Mouse (Mus musculus) midbrain, embryonic 14.5 days (tissue): ENCODE measurements around the gene Pdpk1. TPM values are rescaled to one million over a fixed set of nuclear protein-coding genes. Genes with fewer than 3 reads are reported as not detected.

Source experiments
- ATAC-seq: fragments of 200-750 bp; cut with Nextera tagmentation; 2 replicates; pipeline ENCODE4 v1.8.0; 2017; ENCODE audit warnings: moderate number of reproducible peaks, moderate library complexity; ENCODE audit not compliant: low FRiP score, low TSS enrichment
- DNase-seq: peaks from one replicate; pipeline ENCODE4 v3.0.0-alpha.2; 2015
- H3K27ac ChIP-seq: fragments of 300-500 bp; sonication (generic); replicated peaks from 2 replicates; pipeline ENCODE4 v1.5.1; 2014; ENCODE audit warnings: mild to moderate bottlenecking, low read depth, low read length, moderate library complexity
- H3K27me3 ChIP-seq: fragments of 300-500 bp; sonication (generic); 2 replicates; pipeline ENCODE4 v1.6.1; 2014; ENCODE audit warnings: low read length, control low read depth, mixed read lengths; ENCODE audit not compliant: control insufficient read depth, insufficient read depth
- H3K36me3 ChIP-seq: fragments of 300-500 bp; sonication (generic); 2 replicates; pipeline ENCODE4 v1.6.1; 2014; ENCODE audit warnings: low read length, control low read depth; ENCODE audit not compliant: control insufficient read depth, insufficient read depth
- H3K4me1 ChIP-seq: fragments of 300-500 bp; sonication (generic); 2 replicates; pipeline ENCODE4 v1.6.1; 2014; ENCODE audit warnings: mild to moderate bottlenecking, antibody characterized with exemption, low read length, control low read depth; ENCODE audit not compliant: control insufficient read depth, insufficient read depth
- H3K4me2 ChIP-seq: fragments of 300-500 bp; sonication (generic); 2 replicates; pipeline ENCODE4 v1.6.1; 2014; ENCODE audit warnings: mild to moderate bottlenecking, low read length, moderate library complexity
- H3K4me3 ChIP-seq: fragments of 300-500 bp; sonication (generic); replicated peaks from 2 replicates; pipeline ENCODE4 v1.5.1; 2014; ENCODE audit warnings: low read depth, low read length
- H3K9ac ChIP-seq: fragments of 300-500 bp; sonication (generic); replicated peaks from 2 replicates; pipeline ENCODE4 v1.6.1; 2014; ENCODE audit warnings: mild to moderate bottlenecking, low read length, moderate library complexity
- H3K9me3 ChIP-seq: fragments of 300-500 bp; sonication (generic); 2 replicates; pipeline ENCODE4 v1.6.1; 2016; ENCODE audit warnings: low read length, control low read depth, mixed read lengths; ENCODE audit not compliant: control insufficient read depth
- WGBS: fragments of 180-500 bp; shearing (Covaris S2); extraction: QIAGEN DNeasy Blood & Tissue Kit; methylation state at CpG from one replicate; pipeline ENCODE4 v1.1.7; 2014; 5-methylcytosine and 5-hydroxymethylcytosine counted together
- polyA plus RNA-seq: library from polyadenylated mRNA; unstranded; fragments of >200 nt; fragmentation: Nextera tagmentation; extraction: Ambion mirVana; gene quantifications from 2 replicates; pipeline ENCODE4 v1.2.1, GENCODE M21; 2014

Gene Pdpk1
- 68.3 and 74.3 TPM in 2 replicates for polyA plus RNA-seq

- Histone ChIP-seq H3K36me3 (peaks cover 6% of the 10 kb centered on the region; the same call in 1 of the 2 replicates), H3K4me2 (peak within 1 kb of the TSS; percentile 54), H3K9ac (peak within 1 kb of the TSS; percentile 26; the same call in 1 of the 2 replicates), H3K9me3 (no peaks in the 10 kb centered on the region), H3K27ac (no peak within 1 kb of the TSS), H3K4me3 (peak within 1 kb of the TSS; percentile 17), H3K4me1 (no peaks in the 10 kb centered on the region), H3K27me3 (no peaks in the 10 kb centered on the region)
- WGBS, result 95% methylated on average over 2 of the region's 2 CpGs
- DNase-seq (no peak), ATAC-seq (no peak)
These were observed at the start of gene Pdpk1 for GRCm38 (mm10) chr17:24150824-24151223. Gene Pdpk1, minus strand, starts transcription at chr17:24150924.

GRCm38 (mm10) chr17:24199741-24200140 is 49.0 kb upstream of the Pdpk1 start:
- Histone ChIP-seq H3K9me3 (no peaks in the 10 kb centered on the region), H3K27ac (no peak overlapping the region), H3K27me3 (no peaks in the 10 kb centered on the region), H3K4me3 (no peak overlapping the region), H3K9ac (no peak overlapping the region), H3K36me3 (no peaks in the 10 kb centered on the region), H3K4me2 (no peak overlapping the region), H3K4me1 (peaks cover 23% of the 10 kb centered on the region)
- ATAC-seq (no peak), DNase-seq (no peak)
- 67% methylated on average over 4 of the region's 4 CpGs for WGBS

- ATAC-seq, result no peak
- Histone ChIP-seq H3K9ac (no peak overlapping the region), H3K4me2 (no peak overlapping the region), H3K36me3 (0 out of 2 replicates have a peak, but pooled peaks cover 2% of the 10 kb centered on the region), H3K4me1 (peaks cover 18% of the 10 kb centered on the region), H3K27me3 (no peaks in the 10 kb centered on the region), H3K9me3 (no peaks in the 10 kb centered on the region), H3K27ac (no peak overlapping the region), H3K4me3 (no peak overlapping the region)
- DNase-seq, result no peak
- WGBS, result 89% methylated on average over 4 of the region's 4 CpGs
These were observed 48.5 kb upstream of the Pdpk1 start for GRCm38 (mm10) chr17:24199252-24199651.

- H3K4me1 ChIP-seq, result no peaks in the 10 kb centered on the region
- 0 out of 2 replicates have a peak, but pooled peaks cover 3% of the 10 kb centered on the region for H3K36me3 ChIP-seq
- no peaks in the 10 kb centered on the region for H3K27me3 ChIP-seq
- no peak overlapping the region for H3K27ac ChIP-seq
- H3K9me3 ChIP-seq, result no peaks in the 10 kb centered on the region
- H3K4me2 ChIP-seq, result no peak overlapping the region
- 59% methylated on average over 15 of the region's 15 CpGs for WGBS
- H3K4me3 ChIP-seq, result no peak overlapping the region
- 0 out of 2 replicates have a peak overlapping the region, but pooled peaks have one; percentile 16 for H3K9ac ChIP-seq
- DNase-seq (no peak), ATAC-seq (no peak)
These were observed 46.5 kb upstream of the Pdpk1 start for GRCm38 (mm10) chr17:24197032-24197824.

- no peaks in the 10 kb centered on the region for H3K9me3 ChIP-seq
- 80% methylated on average over 2 of the region's 2 CpGs for WGBS
- H3K4me2 ChIP-seq, result no peak overlapping the region
- 0 out of 2 replicates have a peak, but pooled peaks cover 3% of the 10 kb centered on the region for H3K36me3 ChIP-seq
- H3K27me3 ChIP-seq, result no peaks in the 10 kb centered on the region
- no peaks in the 10 kb centered on the region for H3K4me1 ChIP-seq
- H3K27ac ChIP-seq, result no peak overlapping the region
- H3K9ac ChIP-seq, result no peak overlapping the region
- ATAC-seq, result no peak
- H3K4me3 ChIP-seq, result no peak overlapping the region
- DNase-seq, result no peak
These were observed 44.6 kb upstream of the Pdpk1 start for GRCm38 (mm10) chr17:24195349-24195748.

GRCm38 (mm10) chr17:24193769-24194168 is 43.0 kb upstream of the Pdpk1 start:
- Histone ChIP-seq H3K4me1 (no peaks in the 10 kb centered on the region), H3K27ac (no peak overlapping the region), H3K9ac (no peak overlapping the region), H3K27me3 (no peaks in the 10 kb centered on the region), H3K4me3 (no peak overlapping the region), H3K9me3 (no peaks in the 10 kb centered on the region), H3K36me3 (peaks cover 10% of the 10 kb centered on the region; the same call in 1 of the 2 replicates), H3K4me2 (no peak overlapping the region)
- no peak for DNase-seq
- 90% methylated on average over 5 of the region's 5 CpGs for WGBS
- no peak for ATAC-seq

- H3K9ac ChIP-seq, result no peak overlapping the region
- DNase-seq (no peak), ATAC-seq (no peak)
- H3K27ac ChIP-seq, result no peak overlapping the region
- H3K36me3 ChIP-seq, result peaks cover 15% of the 10 kb centered on the region; the same call in 1 of the 2 replicates
- H3K4me1 ChIP-seq, result no peaks in the 10 kb centered on the region
- H3K27me3 ChIP-seq, result no peaks in the 10 kb centered on the region
- 93% methylated on average over 8 of the region's 8 CpGs for whole genome bisulfite sequencing
- H3K4me3 ChIP-seq, result no peak overlapping the region
- H3K4me2 ChIP-seq, result no peak overlapping the region
- H3K9me3 ChIP-seq, result no peaks in the 10 kb centered on the region
These were observed 42.5 kb upstream of the Pdpk1 start for GRCm38 (mm10) chr17:24193268-24193667.

- 89% methylated on average over 8 of the region's 8 CpGs for WGBS
- H3K9ac ChIP-seq, result no peak overlapping the region
- ATAC-seq, result no peak
- H3K36me3 ChIP-seq, result peaks cover 19% of the 10 kb centered on the region; the same call in 1 of the 2 replicates
- no peak overlapping the region for H3K4me2 ChIP-seq
- no peak overlapping the region for H3K4me3 ChIP-seq
- H3K4me1 ChIP-seq, result no peaks in the 10 kb centered on the region
- DNase-seq, result no peak
- no peaks in the 10 kb centered on the region for H3K9me3 ChIP-seq
- H3K27ac ChIP-seq, result no peak overlapping the region
- H3K27me3 ChIP-seq, result no peaks in the 10 kb centered on the region
These were observed 42.1 kb upstream of the Pdpk1 start for GRCm38 (mm10) chr17:24192848-24193247.

GRCm38 (mm10) chr17:24191481-24191880 is 40.8 kb upstream of the Pdpk1 start:
- 81% methylated on average over 4 of the region's 4 CpGs for WGBS
- no peak overlapping the region for H3K4me3 ChIP-seq
- no peaks in the 10 kb centered on the region for H3K9me3 ChIP-seq
- H3K4me1 ChIP-seq, result no peaks in the 10 kb centered on the region
- ATAC-seq (no peak), DNase-seq (no peak)
- no peak overlapping the region for H3K4me2 ChIP-seq
- H3K27me3 ChIP-seq, result no peaks in the 10 kb centered on the region
- H3K27ac ChIP-seq, result no peak overlapping the region
- H3K36me3 ChIP-seq, result peaks cover 21% of the 10 kb centered on the region; the same call in 1 of the 2 replicates
- H3K9ac ChIP-seq, result no peak overlapping the region
